Mouse (Mus musculus) stomach, postnatal 0 days (tissue): ENCODE measurements at regions not wholly inside any gene's neighbourhood (a gene's known extent, or its start where the extent isn't known, plus 50 kb on each side); places are given as distances from the start of the nearest gene placed in this dataset.

Experiments used
- ATAC-seq: fragments of 200-750 bp; cut with Nextera tagmentation; 2 replicates; pipeline ENCODE4 v1.8.0; 2017; ENCODE audit not compliant: low FRiP score, low TSS enrichment
- DNase-seq: peaks from one replicate; pipeline ENCODE4 v3.0.0-alpha.2; 2016; ENCODE audit warnings: low spot score
- H3K27ac ChIP-seq: fragments of 300-500 bp; sonication (generic); replicated peaks from 2 replicates; pipeline ENCODE4 v1.5.1; 2014; ENCODE audit warnings: mild to moderate bottlenecking, control low read depth
- H3K27me3 ChIP-seq: fragments of 300-500 bp; sonication (generic); 2 replicates; pipeline ENCODE4 v1.6.1; 2014; ENCODE audit warnings: low read length; ENCODE audit not compliant: control insufficient read depth, insufficient read depth
- H3K36me3 ChIP-seq: fragments of 300-500 bp; sonication (generic); 2 replicates; pipeline ENCODE4 v1.6.1; 2014; ENCODE audit warnings: low read length, mixed read lengths; ENCODE audit not compliant: control insufficient read depth, insufficient read depth
- H3K4me1 ChIP-seq: fragments of 300-500 bp; sonication (generic); replicated peaks from 2 replicates; pipeline ENCODE4 v1.6.1; 2014; ENCODE audit warnings: antibody characterized with exemption; ENCODE audit not compliant: control insufficient read depth, insufficient read depth
- H3K4me2 ChIP-seq: fragments of 300-500 bp; sonication (generic); replicated peaks from 2 replicates; pipeline ENCODE4 v1.6.1; 2014; ENCODE audit warnings: low read depth, mild to moderate bottlenecking, control low read depth, moderate library complexity
- H3K4me3 ChIP-seq: fragments of 300-500 bp; sonication (generic); 2 replicates; pipeline ENCODE4 v1.5.1; 2014; ENCODE audit warnings: low read depth, low read length, control low read depth
- H3K9ac ChIP-seq: fragments of 300-500 bp; sonication (generic); 2 replicates; pipeline ENCODE4 v1.6.1; 2014; ENCODE audit warnings: mild to moderate bottlenecking, low read length, control low read depth, mixed read lengths
- H3K9me3 ChIP-seq: fragments of 300-500 bp; sonication (generic); 2 replicates; pipeline ENCODE4 v1.6.1; 2016; ENCODE audit warnings: low read length; ENCODE audit not compliant: control insufficient read depth
- CTCF ChIP-seq: IDR thresholded peaks from 2 replicates; pipeline ENCODE4 v1.5.1; 2016; ENCODE audit warnings: antibody characterized with exemption, low read depth, mild to moderate bottlenecking, moderate library complexity
- EP300 ChIP-seq: optimal IDR thresholded peaks from 2 replicates; pipeline ENCODE3; 2016; ENCODE audit warnings: antibody characterized with exemption
- WGBS: fragments of 180-500 bp; shearing (Covaris S2); extraction: QIAGEN DNeasy Blood & Tissue Kit; methylation state at CpG from one replicate; pipeline ENCODE4 v1.1.7; 2014; 5-methylcytosine and 5-hydroxymethylcytosine counted together

DNA sequence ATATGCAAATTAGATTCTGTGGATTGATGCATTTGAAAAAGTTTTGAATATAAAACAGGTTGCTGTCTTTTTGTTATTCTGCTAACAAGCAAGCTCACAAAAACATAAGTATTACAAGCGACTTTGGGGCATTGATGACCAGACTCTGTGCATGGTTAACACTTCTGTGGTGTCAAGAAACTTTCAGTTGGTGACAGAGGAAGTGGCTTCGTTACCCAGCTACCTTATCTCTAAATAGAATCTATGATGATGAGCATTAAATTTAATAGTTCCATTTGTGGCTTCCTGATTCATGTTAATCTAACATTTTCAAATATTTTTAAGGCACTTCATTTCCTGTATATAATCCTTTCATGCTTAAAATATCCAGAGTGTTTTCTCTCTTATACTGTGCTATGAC is 100.8 kb downstream of the Tm2d1 start:
- Histone ChIP-seq H3K36me3 (no peaks in the 10 kb centered on the region), H3K27me3 (no peaks in the 10 kb centered on the region), H3K4me1 (no peaks in the 10 kb centered on the region), H3K27ac (no peak overlapping the region), H3K4me2 (no peak overlapping the region), H3K9me3 (no peaks in the 10 kb centered on the region), H3K4me3 (no peak overlapping the region), H3K9ac (no peak overlapping the region)
- WGBS, result 71% methylated on average over 2 of the region's 2 CpGs
- TF ChIP-seq EP300 (no peak), CTCF (no peak)
- ATAC-seq (no peak), DNase-seq (no peak)

GRCm38 (mm10) chr4:98258336-98258735 is 124.8 kb downstream of the Tm2d1 start:
- no peak for TF ChIP-seq CTCF
- no peak for TF ChIP-seq EP300
- Histone ChIP-seq H3K36me3 (no peaks in the 10 kb centered on the region), H3K4me3 (no peak overlapping the region), H3K4me2 (no peak overlapping the region), H3K27ac (no peak overlapping the region), H3K9me3 (no peaks in the 10 kb centered on the region), H3K27me3 (no peaks in the 10 kb centered on the region), H3K4me1 (no peaks in the 10 kb centered on the region), H3K9ac (no peak overlapping the region)
- DNase-seq, result no peak
- ATAC-seq, result no peak
- 69% methylated on average over 7 of the region's 7 CpGs for WGBS

GRCm38 (mm10) chr4:98257711-98258110 is 125.4 kb downstream of the Tm2d1 start:
- WGBS, result 83% methylated on average over 9 of the region's 9 CpGs
- Histone ChIP-seq H3K4me3 (no peak overlapping the region), H3K36me3 (no peaks in the 10 kb centered on the region), H3K9me3 (no peaks in the 10 kb centered on the region), H3K4me2 (no peak overlapping the region), H3K4me1 (no peaks in the 10 kb centered on the region), H3K27me3 (no peaks in the 10 kb centered on the region), H3K9ac (no peak overlapping the region), H3K27ac (no peak overlapping the region)
- no peak for ATAC-seq
- TF ChIP-seq CTCF (no peak), EP300 (no peak)
- no peak for DNase-seq

- Histone ChIP-seq H3K4me2 (no peak overlapping the region), H3K36me3 (no peaks in the 10 kb centered on the region), H3K27me3 (no peaks in the 10 kb centered on the region), H3K4me1 (no peaks in the 10 kb centered on the region), H3K27ac (no peak overlapping the region), H3K9ac (no peak overlapping the region), H3K4me3 (no peak overlapping the region), H3K9me3 (no peaks in the 10 kb centered on the region)
- DNase-seq (no peak), ATAC-seq (no peak)
- TF ChIP-seq CTCF (peak; percentile 52), EP300 (no peak)
- WGBS, result 63% methylated on average over 18 of the region's 18 CpGs
Observed at GRCm38 (mm10) chr4:98254856-98255853, 128.0 kb downstream of the Tm2d1 start.

- Histone ChIP-seq H3K9ac (peak overlapping the region; percentile 47; the same call in 1 of the 2 replicates), H3K4me2 (peak overlapping the region; percentile 44), H3K4me3 (0 out of 2 replicates have a peak overlapping the region, but pooled peaks have one; percentile 4), H3K36me3 (no peaks in the 10 kb centered on the region), H3K9me3 (no peaks in the 10 kb centered on the region), H3K4me1 (no peaks in the 10 kb centered on the region), H3K27me3 (no peaks in the 10 kb centered on the region), H3K27ac (peak overlapping the region; percentile 45)
- TF ChIP-seq CTCF (no peak), EP300 (no peak)
- WGBS, result 11% methylated on average over 15 of the region's 16 CpGs
- peak; percentile 38; the same call in 1 of the 2 replicates for ATAC-seq
- DNase-seq, result peak; percentile 40
Observed at GRCm38 (mm10) chr4:98243941-98244929, 138.9 kb downstream of the Tm2d1 start.
